Mouse (Mus musculus) neural tube, embryonic 10.5 days (tissue): ENCODE results near the gene Lrmda.

Experiments
- DNase-seq: peaks from one replicate; pipeline ENCODE4 v3.0.0-alpha.2; 2017; ENCODE audit warnings: low spot score; ENCODE audit errors: extremely low spot score

Gene Lrmda

DNA sequence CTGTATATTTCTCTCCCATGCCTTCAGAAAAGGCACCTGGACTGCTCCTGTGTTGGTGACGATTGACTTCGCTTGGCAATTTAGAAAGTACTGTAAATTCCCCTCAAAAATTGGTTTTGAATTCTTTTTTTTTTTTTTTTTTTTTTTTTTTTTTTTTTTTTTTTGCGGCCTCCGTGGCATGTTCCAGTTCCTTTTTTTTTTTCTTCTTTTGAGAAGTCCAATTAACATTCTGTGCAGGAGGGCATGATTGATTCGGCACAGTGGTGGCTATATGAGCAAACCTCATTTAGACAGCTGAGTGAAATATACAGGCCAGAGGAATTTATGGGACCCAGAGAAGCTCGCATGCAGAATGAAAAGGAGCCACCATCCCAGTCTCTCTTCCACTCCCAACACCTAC, 288.5 kb downstream of the Lrmda start:
- DNase-seq, result no peak

DNA sequence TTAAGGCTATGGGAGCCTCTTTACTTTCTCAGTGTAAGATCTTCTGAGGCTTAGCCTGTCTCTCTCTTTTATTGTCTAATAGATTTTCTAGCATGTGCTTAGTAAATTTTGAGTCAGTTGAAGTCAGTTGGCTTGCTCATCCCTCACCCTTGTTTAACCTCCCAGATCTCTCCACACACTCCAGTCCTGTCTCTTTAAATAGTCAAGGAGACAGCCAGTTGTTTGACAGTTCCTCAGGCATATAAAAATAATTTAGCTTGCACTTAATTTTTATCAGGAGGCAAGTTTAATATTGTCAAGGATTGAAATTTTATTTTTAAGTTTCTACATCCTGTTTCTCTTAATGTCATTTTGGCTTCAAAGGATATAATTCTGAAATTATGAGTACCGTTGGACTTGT, 303.5 kb downstream of the Lrmda start:
- DNase-seq, result no peak

DNA sequence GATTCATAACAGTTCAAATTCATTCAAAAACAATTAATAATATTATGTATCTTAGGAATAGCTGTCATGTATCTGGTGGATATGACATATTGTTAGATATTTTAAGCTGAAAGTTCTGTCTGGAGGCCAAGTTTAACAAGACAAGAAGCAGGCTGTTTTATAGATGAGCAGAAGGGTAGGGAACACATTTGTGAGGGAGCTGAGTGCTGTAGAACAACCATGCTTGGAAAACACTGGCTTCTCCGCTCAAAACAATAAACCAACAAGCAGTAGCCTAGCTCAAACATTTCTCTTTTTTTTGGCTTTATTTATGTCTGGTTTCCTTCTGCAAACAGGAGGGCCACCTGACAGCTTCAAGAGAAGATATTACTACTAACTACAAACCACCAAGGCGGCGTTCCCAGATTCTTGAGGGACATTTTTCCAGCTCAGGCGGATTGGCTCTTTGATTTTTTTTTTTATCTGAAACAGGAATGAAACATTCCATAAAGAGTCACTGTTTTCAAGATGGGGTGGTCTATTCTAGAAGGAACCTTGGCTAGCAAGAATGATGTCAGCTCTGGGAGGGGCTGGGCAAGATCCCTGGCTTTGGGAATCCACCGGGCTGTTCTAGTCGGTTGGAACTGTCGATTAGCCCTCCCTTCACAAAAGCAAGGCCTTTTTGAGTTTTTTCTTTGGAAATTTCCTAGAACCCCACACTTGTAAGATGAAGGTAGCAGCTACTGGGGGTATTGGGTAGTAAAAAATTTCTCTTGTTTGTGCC, 304.2 kb downstream of the Lrmda start:
- DNase-seq, result no peak

DNA sequence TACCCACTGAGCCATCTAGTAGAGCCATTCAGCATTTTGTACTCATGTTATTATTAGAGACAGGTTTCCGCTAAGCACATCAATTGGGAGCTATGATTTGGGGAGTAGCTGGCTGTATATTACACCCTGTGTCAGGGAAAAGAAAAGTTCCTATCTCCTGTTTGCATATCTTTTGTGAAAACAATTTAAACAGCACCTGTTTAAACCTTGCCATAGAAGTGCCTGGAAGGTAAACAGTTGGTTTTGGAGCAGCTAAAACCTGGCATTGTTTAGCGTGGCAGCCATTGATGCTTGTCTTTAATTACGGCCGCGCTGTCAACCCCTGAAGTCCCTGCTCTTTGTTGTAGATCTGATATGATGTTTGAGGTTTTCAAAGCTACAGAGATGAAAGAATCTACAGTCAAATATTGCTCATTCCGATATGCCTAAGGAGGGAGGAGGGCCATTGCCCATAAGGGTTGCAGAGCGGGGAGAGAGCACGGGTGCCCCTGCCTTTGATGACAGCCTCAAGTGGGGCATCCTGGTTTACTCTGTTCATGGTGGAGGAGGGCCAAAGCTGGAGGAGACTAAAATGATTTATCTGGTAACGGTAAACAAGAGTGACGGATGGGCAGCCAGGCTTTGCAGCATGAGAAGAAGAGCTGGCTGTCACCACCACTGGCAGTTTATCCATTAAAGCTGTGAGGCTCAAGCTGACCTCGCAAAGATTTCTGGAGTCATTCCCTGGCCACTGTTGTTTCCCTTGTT, 306.9 kb downstream of the Lrmda start:
- DNase-seq, result no peak

GRCm38 (mm10) chr14:22329191-22329590, 309.7 kb downstream of the Lrmda start:
- DNase-seq, result no peak

DNA sequence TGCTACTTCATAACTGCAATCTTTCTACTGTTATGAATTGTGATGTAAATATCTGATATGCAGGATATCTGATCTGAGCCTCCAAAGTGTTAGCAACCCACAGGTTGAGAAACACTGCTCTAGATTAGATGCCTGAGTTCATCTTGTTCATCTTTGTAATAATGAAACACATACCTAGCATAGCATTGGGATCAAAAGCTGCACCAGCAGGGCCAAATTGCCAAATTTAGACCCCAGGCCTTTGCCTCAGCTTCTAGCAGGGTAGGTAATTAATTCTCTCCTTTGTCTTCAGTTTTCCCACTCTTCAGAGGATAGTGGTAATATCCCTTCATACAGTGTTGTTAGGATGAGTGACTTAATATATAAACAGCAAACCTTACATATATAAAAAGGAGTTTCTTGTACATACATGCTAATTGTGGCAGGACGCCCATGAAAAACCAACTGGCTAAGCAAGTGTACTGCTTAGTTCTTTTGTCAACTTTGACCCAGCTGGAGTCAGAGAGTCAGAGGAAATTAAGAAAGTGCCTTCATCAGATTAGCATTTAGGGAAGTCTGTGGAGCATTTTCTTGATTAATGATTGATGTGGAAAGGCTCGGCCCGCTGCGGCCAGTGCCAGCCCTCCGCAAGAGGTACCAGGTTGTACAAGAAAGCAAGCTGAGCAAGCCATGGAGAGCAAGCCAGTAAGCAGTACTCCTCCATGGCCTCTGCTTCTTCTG, 315.7 kb downstream of the Lrmda start:
- no peak for DNase-seq

DNA sequence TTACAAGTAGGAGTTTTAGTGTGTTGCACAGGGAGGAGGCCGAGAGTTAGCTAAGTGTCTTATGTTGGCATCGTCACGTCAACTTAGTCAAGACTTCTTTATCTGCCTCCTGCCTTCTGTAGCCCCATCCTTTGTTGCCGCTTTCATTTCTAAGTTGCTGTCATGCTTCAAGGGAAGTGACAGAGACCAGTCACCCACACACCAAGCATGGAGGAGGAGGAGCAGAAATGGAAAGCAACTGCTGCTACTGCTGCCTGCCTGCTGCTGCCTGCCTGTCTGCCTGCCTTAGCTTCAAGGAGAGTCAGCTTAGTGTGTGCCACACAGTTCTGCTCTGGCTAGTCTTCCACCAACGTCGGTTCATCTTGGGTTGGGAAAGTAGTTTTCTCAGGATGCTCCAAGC, 319.7 kb downstream of the Lrmda start:
- DNase-seq, result no peak

- DNase-seq, result no peak
Measured at GRCm38 (mm10) chr14:22343357-22343756, 323.8 kb downstream of the Lrmda start.

- DNase-seq, result no peak
Measured at GRCm38 (mm10) chr14:22345248-22345647, 325.7 kb downstream of the Lrmda start.

GRCm38 (mm10) chr14:22353626-22354025, 334.1 kb downstream of the Lrmda start:
- no peak for DNase-seq

DNA sequence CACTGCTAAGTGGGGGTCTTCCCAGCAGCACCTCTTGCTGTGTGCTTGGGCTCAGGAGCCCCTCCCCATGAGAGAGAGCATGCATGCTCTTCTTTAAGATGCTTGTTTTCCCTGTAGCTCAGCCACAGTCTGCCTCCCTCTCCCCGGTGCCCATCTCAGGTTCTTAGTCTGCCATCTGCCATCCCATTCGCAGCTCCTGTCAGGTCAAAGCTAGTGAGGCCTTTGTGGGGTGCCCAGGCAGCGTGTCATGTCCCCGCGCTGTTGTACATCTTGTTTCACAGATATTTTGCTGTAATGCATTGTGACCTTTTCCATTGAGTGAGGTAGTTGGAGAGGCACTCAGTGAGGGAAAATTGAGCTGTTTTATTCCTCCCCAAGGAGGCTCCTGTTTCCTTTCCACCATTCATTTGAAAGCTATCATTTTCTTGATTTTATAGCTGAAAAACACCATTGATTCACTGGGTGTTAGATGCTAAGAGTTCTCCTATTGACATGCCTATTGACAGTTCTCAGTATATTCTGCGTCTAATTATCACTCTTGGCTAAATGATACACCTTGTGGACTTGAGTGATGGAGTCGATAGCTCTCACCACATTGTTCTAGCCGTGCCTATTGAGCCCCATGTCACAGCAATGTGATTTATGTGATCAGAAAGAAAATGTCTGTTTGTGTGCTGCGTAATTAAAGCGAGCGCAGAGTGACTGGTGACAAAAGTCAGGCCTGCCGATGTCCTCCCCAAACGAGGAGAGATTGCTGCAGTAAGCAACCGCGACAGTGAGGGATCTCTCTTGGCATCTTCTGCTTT, 335.5 kb downstream of the Lrmda start:
- no peak for DNase-seq

DNA sequence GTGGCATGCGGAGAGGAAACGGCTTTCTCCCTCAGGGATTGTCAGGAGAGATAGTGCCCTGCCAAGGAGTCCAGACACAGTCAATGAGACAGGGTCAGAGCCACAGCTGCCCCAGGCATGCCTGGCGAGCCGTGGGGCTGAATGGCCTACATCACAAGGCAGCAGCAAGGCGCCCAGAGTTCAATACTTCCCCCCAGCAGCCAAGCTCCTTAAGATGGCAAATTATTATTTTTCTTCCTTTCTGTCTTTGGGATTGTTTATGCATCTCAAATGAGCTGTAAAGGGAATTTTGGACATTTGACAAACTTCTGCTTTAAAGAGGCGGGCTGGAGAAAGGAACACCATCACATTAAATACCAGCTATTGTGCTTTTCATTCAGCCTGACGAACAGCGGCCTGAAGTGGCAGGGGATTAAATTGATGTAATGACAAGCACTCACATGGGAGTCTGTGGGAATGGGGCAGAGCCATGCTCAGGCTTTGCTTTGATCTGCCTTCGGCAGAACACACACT, 338.5 kb downstream of the Lrmda start:
- no peak for DNase-seq

DNA sequence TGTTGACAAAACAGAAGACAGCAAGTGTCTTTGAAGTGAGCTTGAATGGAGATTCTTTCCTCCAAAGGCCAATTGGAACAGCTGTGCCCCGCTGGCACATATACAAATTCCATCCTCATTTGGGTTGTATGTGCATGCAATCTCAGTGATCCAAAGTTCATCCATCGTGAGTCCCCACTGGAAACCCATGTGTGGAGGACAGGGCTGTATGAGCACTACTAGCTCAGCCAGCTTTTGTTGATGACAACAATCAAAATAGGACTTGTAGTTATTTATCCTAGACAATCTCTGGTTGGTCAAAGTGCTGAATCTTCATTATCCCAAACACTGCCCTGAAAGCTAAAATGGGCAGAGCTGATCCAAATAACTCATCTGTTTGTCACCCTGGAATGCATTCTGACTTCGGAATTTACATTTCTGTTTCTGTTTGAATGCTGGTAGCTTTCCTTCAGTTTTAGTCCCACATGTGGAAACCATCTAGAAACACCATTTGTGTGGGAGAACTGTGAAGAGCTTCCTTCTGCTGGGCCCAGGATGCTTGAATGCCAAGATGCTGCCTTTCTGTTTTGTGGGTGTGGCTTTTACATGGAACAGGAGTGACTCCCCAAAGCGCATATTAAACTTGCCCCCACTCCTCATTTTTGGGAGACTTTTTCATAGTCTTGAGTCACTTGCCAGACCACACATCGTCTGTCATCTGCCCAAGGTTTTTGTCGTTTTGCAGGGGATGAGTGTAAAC, 344.7 kb downstream of the Lrmda start:
- DNase-seq, result no peak

DNA sequence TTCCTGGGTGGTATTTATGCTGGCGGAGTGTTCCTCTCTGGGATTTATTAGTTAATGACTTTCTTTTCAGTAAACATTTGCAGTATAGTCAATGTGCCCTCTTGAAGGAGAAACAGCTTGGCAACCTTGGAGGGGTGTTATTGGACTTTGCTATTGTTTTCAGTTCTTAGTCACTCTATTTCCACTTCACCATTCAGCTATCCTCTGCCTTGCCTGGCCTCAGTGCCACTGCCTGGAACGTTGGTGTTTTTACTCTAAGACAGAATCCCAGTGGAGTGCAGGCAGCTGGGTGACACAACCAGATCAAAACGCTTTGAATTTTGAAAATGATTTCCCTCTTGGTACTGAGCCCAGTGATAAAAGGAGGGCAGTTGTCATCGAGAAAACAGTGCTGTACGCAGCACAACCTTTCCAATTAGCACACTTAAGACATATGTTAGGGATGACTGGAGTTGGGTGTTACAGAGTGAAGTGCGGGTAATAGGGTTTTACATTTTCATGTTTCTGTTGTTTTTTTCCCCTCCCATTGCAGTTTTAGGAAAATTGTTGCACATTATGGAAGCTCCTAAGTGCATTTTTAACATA, 345.4 kb downstream of the Lrmda start:
- DNase-seq, result no peak

DNA sequence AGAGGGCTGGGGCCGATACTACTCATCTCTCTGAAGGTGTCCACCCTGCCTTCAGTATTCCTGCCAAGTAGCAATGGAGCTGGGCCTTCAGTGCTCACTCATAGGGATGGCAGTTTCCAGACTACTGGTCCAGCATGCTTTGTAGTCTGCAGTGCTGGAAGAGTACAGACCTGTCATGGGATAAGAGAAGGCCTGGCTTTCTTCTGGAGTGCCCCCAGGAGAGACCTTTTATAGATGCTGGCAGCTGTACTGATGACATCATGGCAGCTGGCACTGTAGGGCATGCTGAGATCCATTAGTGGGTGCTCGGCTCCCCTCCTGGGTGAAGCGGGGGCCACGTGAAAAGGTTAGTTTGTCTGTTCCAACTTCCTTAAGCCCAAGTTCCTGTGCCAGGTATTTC, 348.1 kb downstream of the Lrmda start:
- no peak for DNase-seq

DNA sequence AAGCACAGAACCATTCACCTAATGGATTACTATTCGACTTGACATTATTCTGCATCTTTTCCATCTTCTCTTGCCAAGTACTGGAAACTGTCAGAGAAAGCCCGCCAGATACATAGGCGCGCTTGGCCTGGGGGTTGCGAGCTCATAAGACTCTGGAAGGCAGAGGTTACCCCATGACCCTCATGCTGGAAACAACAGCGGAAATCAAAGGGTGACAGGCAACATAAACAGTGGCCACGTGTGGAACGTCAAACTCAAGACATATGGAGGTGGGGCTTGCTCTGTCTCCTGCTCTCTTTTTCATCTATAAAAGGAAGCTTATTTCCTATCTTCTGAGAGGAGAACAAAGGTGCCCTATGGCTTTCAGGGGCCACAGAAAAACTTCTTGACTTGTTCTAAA, 351.6 kb downstream of the Lrmda start:
- DNase-seq, result no peak

DNA sequence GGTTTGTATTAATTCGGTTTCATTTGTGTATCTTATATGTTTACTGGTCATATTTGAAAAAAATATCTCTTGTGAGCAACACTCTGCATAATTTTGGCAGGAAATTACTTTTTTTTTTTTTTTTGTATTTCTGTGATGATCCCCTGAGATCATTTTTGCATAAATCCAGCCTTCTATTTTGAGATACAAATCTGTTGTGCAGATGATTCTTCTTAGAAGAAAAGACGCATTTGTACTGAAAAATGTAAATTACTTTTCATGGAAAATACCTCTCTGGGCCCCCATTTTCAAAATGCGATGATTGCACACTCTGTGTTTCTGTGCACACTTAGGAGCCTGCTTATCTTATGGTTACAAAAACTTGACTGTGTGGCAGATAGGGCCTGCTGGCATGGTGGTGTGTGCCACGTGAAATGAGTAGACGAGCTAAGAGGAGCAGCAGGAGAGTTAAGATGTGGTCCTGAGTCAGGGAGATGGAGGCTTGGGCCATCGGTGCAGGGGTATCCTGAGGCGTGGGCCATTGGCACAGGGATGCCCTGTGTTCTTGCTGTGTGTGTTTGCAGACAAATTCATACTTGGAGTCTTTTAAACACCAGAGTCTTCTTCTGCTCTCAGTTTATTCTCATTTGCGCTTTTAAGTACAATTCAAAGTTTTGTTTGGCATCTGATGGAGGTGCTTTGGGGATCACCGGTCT, 353.3 kb downstream of the Lrmda start:
- DNase-seq, result no peak

GRCm38 (mm10) chr14:22373361-22373745, 353.8 kb downstream of the Lrmda start:
- no peak for DNase-seq

GRCm38 (mm10) chr14:22377148-22377547, 357.6 kb downstream of the Lrmda start:
- DNase-seq, result no peak

- DNase-seq, result no peak
Measured at GRCm38 (mm10) chr14:22382101-22382500, 362.6 kb downstream of the Lrmda start.
